Mouse (Mus musculus) bone marrow, adult 2 months (tissue): ENCODE results near the gene Adipor2.

Experiments used
- CTCF ChIP-seq: fragments of 200-500 bp; IDR thresholded peaks from 2 replicates; pipeline ENCODE4 v1.5.1; 2011; ENCODE audit warnings: low read length, control low read depth; ENCODE audit not compliant: control insufficient read depth, insufficient read depth
- POLR2A ChIP-seq: fragments of 200-500 bp; IDR thresholded peaks from 2 replicates; pipeline ENCODE4 v1.6.1; 2011; ENCODE audit warnings: low read depth, mild to moderate bottlenecking, control low read depth, low read length, borderline replicate concordance; ENCODE audit not compliant: control insufficient read depth

- TF ChIP-seq CTCF (no peak; the same call in 1 of the 2 replicates), POLR2A (peak; percentile 24; the same call in 1 of the 2 replicates)
Observed at GRCm38 (mm10) chr6:119396309-119396634, 21.2 kb downstream of the Adipor2 start.
